Mouse (Mus musculus): ENCODE measurements around the gene Aak1. TPM values are rescaled to one million over a fixed set of nuclear protein-coding genes. Genes with fewer than 3 reads are reported as not detected.
"Not testable (repeated sequence)": the region's sequence is repeated elsewhere in the genome, so short reads cannot be mapped to it uniquely, and the experiment has no call there.

The Aak1 gene
- total and polyA plus RNA-seq, 2 experiments from 2014 or later: 41.8 to 79.2 TPM

DNA sequence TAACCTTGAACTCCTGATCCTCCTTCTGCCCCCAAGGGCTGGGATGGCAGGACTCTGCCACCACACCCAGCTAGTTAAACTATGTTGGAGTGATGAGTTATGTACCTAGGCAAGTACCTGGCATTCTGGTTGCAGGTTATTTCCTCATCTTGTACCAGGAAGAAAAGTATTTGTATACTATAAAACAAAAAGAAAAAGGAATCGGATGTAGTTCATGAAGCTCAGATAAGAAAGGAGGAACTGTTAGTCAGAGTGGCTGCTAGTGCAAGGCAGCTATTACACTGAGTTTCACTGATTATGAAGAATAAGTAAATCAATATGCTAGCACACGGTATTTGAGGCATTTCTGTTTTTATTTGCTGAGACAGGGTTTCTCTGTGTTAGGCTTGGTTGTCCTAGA is 195.6 kb downstream of the Aak1 start:
- WGBS: 87% methylated on average over 2 of the region's 2 CpGs
- H3K27me3 ChIP-seq (ENCODE audit: insufficient read depth, low read length): no peaks in the 10 kb centered on the region

DNA sequence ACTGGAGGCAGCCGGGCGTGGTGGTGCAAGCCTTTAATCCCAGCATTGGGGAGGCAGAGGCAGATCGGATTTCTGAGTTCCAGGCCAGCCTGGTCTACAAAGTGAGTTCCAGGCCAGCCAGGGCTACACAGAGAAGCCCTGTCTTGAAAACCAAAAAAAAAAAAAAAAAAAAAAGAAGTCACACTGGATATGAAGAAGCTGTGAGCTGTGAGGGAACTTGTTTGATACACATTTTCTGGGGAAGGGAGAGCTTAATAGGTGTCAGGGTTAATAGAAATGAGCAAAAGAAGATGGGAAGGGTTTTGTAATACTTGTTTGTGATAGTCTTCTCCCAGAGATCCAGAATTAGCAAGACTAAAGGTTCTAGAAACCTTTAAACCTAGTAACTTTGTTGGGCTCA is 196.2 kb downstream of the Aak1 start:
- 63% methylated on average over 3 of the region's 3 CpGs for WGBS
- Histone ChIP-seq H3K27ac (ENCODE audit: low read depth, low read length) (no peak overlapping the region), H3K4me3 (ENCODE audit: low read depth, low read length) (no peak overlapping the region), H3K9ac (replicated peaks; ENCODE audit: low read length, poor library complexity, severe bottlenecking) (no peak overlapping the region), H3K4me1 (ENCODE audit: insufficient read depth, low read length) (peaks cover 6% of the 10 kb centered on the region), H3K27me3 (ENCODE audit: insufficient read depth, low read length) (no peaks in the 10 kb centered on the region), H3K36me3 (ENCODE audit: insufficient read depth, low read length) (no peaks in the 10 kb centered on the region), H3K4me2 (ENCODE audit: low read depth, low read length, poor library complexity, severe bottlenecking) (no peak overlapping the region), H3K9me3 (ENCODE audit: low read length) (no peaks in the 10 kb centered on the region)
- DNase-seq (ENCODE audit: low spot score) (no peak), ATAC-seq (ENCODE audit: low FRiP score) (no peak)
- TF ChIP-seq CTCF (IDR thresholded peaks at IDR 0.05): no peak

More for the DNA sequence above, 195.6 kb downstream of the Aak1 start:
- H3K9me3 ChIP-seq (ENCODE audit: low read length): no peaks in the 10 kb centered on the region
- no peak overlapping the region for H3K9ac ChIP-seq (replicated peaks; ENCODE audit: low read length, poor library complexity, severe bottlenecking)
- no peak for DNase-seq (ENCODE audit: low spot score)
- H3K4me2 ChIP-seq (ENCODE audit: low read depth, low read length, poor library complexity, severe bottlenecking): no peak overlapping the region
- no peak overlapping the region for H3K4me3 ChIP-seq (ENCODE audit: low read depth, low read length)
- TF ChIP-seq CTCF (IDR thresholded peaks at IDR 0.05): no peak
- H3K4me1 ChIP-seq (ENCODE audit: insufficient read depth, low read length): peaks cover 6% of the 10 kb centered on the region
- H3K36me3 ChIP-seq (ENCODE audit: insufficient read depth, low read length): no peaks in the 10 kb centered on the region
- ATAC-seq (ENCODE audit: low FRiP score): no peak
- H3K27ac ChIP-seq (ENCODE audit: low read depth, low read length): no peak overlapping the region

DNA sequence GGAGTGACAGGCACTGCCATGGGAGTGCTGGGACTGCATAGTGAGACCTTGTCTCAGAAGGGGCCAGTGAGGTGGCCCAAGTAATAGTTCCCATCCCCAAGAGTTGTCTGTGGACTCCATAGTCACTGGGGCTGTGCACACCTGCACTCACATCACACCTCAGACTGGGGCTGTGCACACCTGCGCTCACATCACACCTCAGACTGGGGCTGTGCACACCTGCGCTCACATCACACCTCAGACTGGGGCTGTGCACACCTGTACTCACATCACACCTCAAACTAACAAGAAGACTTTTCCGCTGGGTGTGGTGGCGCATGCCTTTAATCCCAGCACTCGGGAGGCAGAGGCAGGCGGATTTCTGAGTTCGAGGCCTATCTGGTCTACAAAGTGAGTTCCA is 199.4 kb downstream of the Aak1 start:
- not testable (repeated sequence) for ATAC-seq (ENCODE audit: low FRiP score); H3K27me3 ChIP-seq (ENCODE audit: insufficient read depth, low read length); H3K4me2 ChIP-seq (ENCODE audit: low read depth, low read length, poor library complexity, severe bottlenecking); H3K9me3 ChIP-seq (ENCODE audit: low read length); H3K4me1 ChIP-seq (ENCODE audit: insufficient read depth, low read length); H3K9ac ChIP-seq (replicated peaks; ENCODE audit: low read length, poor library complexity, severe bottlenecking); H3K4me3 ChIP-seq (ENCODE audit: low read depth, low read length); H3K27ac ChIP-seq (ENCODE audit: low read depth, low read length); DNase-seq (ENCODE audit: low spot score)
- H3K36me3 ChIP-seq (ENCODE audit: insufficient read depth, low read length): peaks cover 21% of the 10 kb centered on the region
- 98% methylated on average over 7 of the region's 7 CpGs for WGBS

DNA sequence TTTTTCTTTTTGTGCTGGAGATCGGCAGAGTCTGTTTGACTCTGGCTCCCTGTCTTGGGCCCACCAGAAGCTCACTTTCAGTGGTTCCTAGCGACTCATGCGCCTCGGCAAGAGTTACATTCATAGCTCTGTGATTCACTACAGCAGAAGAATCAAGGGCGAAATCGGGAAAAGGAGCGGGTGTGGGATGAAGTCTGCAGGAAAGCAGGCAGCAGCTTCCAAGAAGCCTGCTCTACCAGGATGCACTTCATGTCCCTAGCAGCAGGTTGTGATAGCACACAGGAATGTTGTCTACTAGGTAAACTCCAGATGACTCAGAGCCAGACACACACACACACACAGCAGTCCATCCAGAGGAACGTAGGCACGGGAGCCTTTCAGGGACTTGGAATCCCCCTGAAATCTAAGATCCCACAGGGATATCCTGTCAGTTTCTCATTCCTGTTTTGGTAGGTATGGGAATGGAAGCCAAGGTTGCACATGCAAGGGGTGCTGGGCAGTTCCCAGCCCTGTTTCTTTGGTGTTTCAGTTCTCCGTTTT is 202.6 kb downstream of the Aak1 start:
- no peaks in the 10 kb centered on the region for H3K4me1 ChIP-seq (ENCODE audit: insufficient read depth, low read length)
- no peaks in the 10 kb centered on the region for H3K9me3 ChIP-seq (ENCODE audit: low read length)
- 95% methylated on average over 10 of the region's 10 CpGs for WGBS
- no peak overlapping the region for H3K9ac ChIP-seq (replicated peaks; ENCODE audit: low read length, poor library complexity, severe bottlenecking)
- peaks cover 41% of the 10 kb centered on the region for H3K36me3 ChIP-seq (ENCODE audit: insufficient read depth, low read length)
- H3K27ac ChIP-seq (ENCODE audit: low read depth, low read length): no peak overlapping the region
- no peak for TF ChIP-seq CTCF (IDR thresholded peaks at IDR 0.05)
- ATAC-seq (ENCODE audit: low FRiP score): no peak
- no peaks in the 10 kb centered on the region for H3K27me3 ChIP-seq (ENCODE audit: insufficient read depth, low read length)
- H3K4me2 ChIP-seq (ENCODE audit: low read depth, low read length, poor library complexity, severe bottlenecking): no peak overlapping the region
- H3K4me3 ChIP-seq (ENCODE audit: low read depth, low read length): no peak overlapping the region
- no peak for DNase-seq (ENCODE audit: low spot score)

Other genes with a start within 250 kb of the Aak1 start
- 2.0 and 4.2 TPM in 2 replicates for gene Asprv1, start 221.4 kb upstream of the Aak1 start, total RNA-seq (2014; rRNA removed)
- 1.1 and 1.2 TPM in 2 replicates for gene Asprv1, start 221.4 kb upstream of the Aak1 start, polyA plus RNA-seq (2015; fragmentation: Nextera tagmentation; extraction: Ambion mirVana)
- gene Mxd1, start 180.4 kb upstream of the Aak1 start, total RNA-seq (2014; rRNA removed): 12.7 and 16.1 TPM in 2 replicates
- gene Mxd1, start 180.4 kb upstream of the Aak1 start, polyA plus RNA-seq (2015; fragmentation: Nextera tagmentation; extraction: Ambion mirVana): 12.8 and 13.1 TPM in 2 replicates
- gene Snrnp27, start 165.0 kb upstream of the Aak1 start, total RNA-seq (2014; rRNA removed): 33.4 and 43.1 TPM in 2 replicates
- 112 and 113 TPM in 2 replicates for gene Snrnp27, start 165.0 kb upstream of the Aak1 start, polyA plus RNA-seq (2015; fragmentation: Nextera tagmentation; extraction: Ambion mirVana)
- 18.0 and 26.7 TPM in 2 replicates for gene Gmcl1, start 116.1 kb upstream of the Aak1 start, total RNA-seq (2014; rRNA removed)
- gene Gmcl1, start 116.1 kb upstream of the Aak1 start, polyA plus RNA-seq (2015; fragmentation: Nextera tagmentation; extraction: Ambion mirVana): 18.7 and 22.4 TPM in 2 replicates
- 3.6 and 3.9 TPM in 2 replicates for gene Anxa4, start 55.9 kb upstream of the Aak1 start, total RNA-seq (2014; rRNA removed)
- 5.0 and 5.7 TPM in 2 replicates for gene Anxa4, start 55.9 kb upstream of the Aak1 start, polyA plus RNA-seq (2015; fragmentation: Nextera tagmentation; extraction: Ambion mirVana)
- 395 and 506 TPM in 2 replicates for gene Nfu1, start 159.7 kb downstream of the Aak1 start, total RNA-seq (2014; rRNA removed)
- 163 and 175 TPM in 2 replicates for gene Nfu1, start 159.7 kb downstream of the Aak1 start, polyA plus RNA-seq (2015; fragmentation: Nextera tagmentation; extraction: Ambion mirVana)
- 43.7 and 62.3 TPM in 2 replicates for gene Gfpt1, start 193.3 kb downstream of the Aak1 start, total RNA-seq (2014; rRNA removed)
- gene Gfpt1, start 193.3 kb downstream of the Aak1 start, polyA plus RNA-seq (2015; fragmentation: Nextera tagmentation; extraction: Ambion mirVana): 19.3 and 21.4 TPM in 2 replicates